Mouse (Mus musculus) heart, adult 18-20 months (tissue): Measurements from ENCODE around the gene Rbm38. TPM values are rescaled to one million over a fixed set of nuclear protein-coding genes. Genes with fewer than 3 reads are reported as not detected.

Experiments used
- DNase-seq, 2 experiments: peaks; one replicate each; pipeline ENCODE4 v3.0.0; 2021 to 2022; ENCODE audit warnings: mixed read lengths in 1 of 2
- total RNA-seq, 2 experiments: library from RNA; stranded (reverse); gene quantifications; 2 replicates each; pipeline ENCODE4 v1.2.3; 2021

Rbm38 gene
- total RNA-seq, 2 experiments from 2014 or later, result 171 to 173 TPM

GRCm38 (mm10) chr2:173036055-173036454 is 15.8 kb downstream of the Rbm38 start:
- DNase-seq, result no peak

- no peak for DNase-seq
Measured at GRCm38 (mm10) chr2:173036611-173037010, 16.3 kb downstream of the Rbm38 start.

- DNase-seq, result no peak
Measured at GRCm38 (mm10) chr2:173037347-173037746, 17.0 kb downstream of the Rbm38 start.

- DNase-seq, result no peak
Measured at GRCm38 (mm10) chr2:173037827-173038607, 17.7 kb downstream of the Rbm38 start.

- DNase-seq, result no peak
Measured at GRCm38 (mm10) chr2:173039041-173039440, 18.7 kb downstream of the Rbm38 start.

GRCm38 (mm10) chr2:173040803-173041202 is 20.5 kb downstream of the Rbm38 start:
- DNase-seq, result no peak

GRCm38 (mm10) chr2:173041242-173041641 is 20.9 kb downstream of the Rbm38 start:
- no peak for DNase-seq

- DNase-seq, result no peak
Measured at GRCm38 (mm10) chr2:173041893-173042292, 21.6 kb downstream of the Rbm38 start.

- DNase-seq, result no peak
Measured at GRCm38 (mm10) chr2:173042504-173043162, 22.3 kb downstream of the Rbm38 start.

- peak; percentile 87 to 90 for DNase-seq
Measured at GRCm38 (mm10) chr2:173044198-173044970, 24.1 kb downstream of the Rbm38 start.

- DNase-seq, result peak; percentile 46 to 63
Measured at GRCm38 (mm10) chr2:173046582-173047297, 26.4 kb downstream of the Rbm38 start.

GRCm38 (mm10) chr2:173047471-173047870 is 27.2 kb downstream of the Rbm38 start:
- DNase-seq, result no peak

- no peak for DNase-seq
Measured at GRCm38 (mm10) chr2:173048041-173048745, 27.9 kb downstream of the Rbm38 start.

- DNase-seq, result no peak
Measured at GRCm38 (mm10) chr2:173049231-173049630, 28.9 kb downstream of the Rbm38 start.

- DNase-seq, result no peak
Measured at GRCm38 (mm10) chr2:173049817-173050216, 29.5 kb downstream of the Rbm38 start.

- DNase-seq, result no peak
Measured at GRCm38 (mm10) chr2:173050604-173051382, 30.5 kb downstream of the Rbm38 start.

GRCm38 (mm10) chr2:173052881-173053280 is 32.6 kb downstream of the Rbm38 start:
- DNase-seq, result peak in 1 of 2 experiments; percentile 31

- DNase-seq, result no peak
Measured at GRCm38 (mm10) chr2:173053846-173054245, 33.5 kb downstream of the Rbm38 start.

GRCm38 (mm10) chr2:173056303-173056881 is 36.1 kb downstream of the Rbm38 start:
- no peak for DNase-seq

- DNase-seq, result no peak
Measured at GRCm38 (mm10) chr2:173056882-173057315, 36.6 kb downstream of the Rbm38 start.
